Mouse (Mus musculus): ENCODE measurements around the gene Sbf2.

DNA sequence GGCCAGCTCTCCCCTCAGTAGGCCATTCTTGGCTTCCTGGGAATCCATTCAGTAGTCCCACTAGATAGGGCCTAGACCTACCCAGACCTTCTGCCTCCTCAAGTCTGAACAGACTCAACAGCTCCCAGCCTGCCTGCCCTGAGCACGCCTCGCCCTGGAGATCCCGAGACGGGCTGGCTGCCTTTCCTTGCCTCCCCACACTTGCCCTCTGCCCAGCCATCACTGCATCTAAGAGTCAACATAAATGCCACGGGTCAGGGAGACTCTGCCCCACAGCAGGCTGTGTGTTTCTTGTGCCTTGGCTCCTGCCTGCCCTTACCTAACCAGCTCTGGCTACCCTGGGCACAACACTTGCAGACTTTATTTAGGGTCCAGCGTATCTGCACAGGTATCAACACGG lies 316.6 kb downstream of the Sbf2 start:
- TF ChIP-seq CTCF (IDR thresholded peaks at IDR 0.05; ENCODE audit: extremely low read depth, insufficient read depth, insufficient read length, insufficient replicate concordance) (no peak), POLR2A (IDR thresholded peaks at IDR 0.05; ENCODE audit: low read depth, low read length) (no peak)

Measured in spleen, adult 2 months (tissue).